Mouse (Mus musculus): ENCODE measurements around the gene Slc13a4.

Slc13a4 gene

DNA sequence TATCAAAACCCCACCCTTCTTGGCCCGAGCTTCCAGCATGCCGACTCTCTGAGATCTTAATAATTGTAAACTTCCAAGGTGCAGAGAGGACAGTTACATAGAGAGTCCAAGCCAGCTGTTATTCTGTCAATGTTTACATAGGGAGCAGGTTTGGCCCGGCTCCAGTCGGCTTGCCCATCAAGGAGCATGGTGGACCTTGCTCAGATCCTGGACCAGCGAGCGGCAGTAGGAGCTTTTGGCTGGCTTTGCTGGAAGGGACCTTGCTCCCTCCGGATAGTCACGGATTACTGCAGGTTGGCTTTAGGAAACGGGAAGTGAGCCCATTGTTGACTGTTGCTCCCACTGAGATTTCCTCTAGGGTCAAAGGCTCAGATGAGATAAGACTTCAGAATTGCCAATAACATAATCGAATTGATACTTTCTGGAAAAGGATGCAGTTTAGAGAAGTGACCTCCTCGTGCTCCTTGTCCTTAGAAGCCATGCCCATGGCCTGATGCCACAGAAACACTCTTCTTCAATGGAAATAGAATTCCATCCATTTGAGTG lies 4.5 kb downstream of the Slc13a4 start:
- DNase-seq (ENCODE audit: low read depth in 2 of 2, low spot score in 2 of 2), result no peak

DNA sequence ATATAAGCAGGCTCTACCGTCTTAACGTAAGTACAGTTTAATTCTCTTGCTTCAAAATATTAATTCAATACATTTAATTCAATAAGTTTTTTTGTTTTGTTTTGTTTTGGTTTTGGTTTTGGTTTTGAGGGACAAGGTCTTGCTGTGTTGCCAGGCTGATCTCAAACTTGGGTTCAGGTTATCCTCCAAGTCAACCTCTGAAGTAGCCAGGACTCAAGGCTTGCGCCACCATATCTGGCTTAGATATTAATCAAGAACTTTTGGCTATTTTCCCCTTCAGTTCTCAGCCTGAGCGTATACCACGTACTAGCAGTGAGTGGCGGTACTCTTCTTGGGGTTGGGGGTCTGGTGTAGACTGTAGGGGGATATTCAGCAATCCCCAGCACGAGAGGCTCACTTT lies 5.3 kb downstream of the Slc13a4 start:
- DNase-seq (ENCODE audit: low read depth in 2 of 2, low spot score in 2 of 2), result no peak

DNA sequence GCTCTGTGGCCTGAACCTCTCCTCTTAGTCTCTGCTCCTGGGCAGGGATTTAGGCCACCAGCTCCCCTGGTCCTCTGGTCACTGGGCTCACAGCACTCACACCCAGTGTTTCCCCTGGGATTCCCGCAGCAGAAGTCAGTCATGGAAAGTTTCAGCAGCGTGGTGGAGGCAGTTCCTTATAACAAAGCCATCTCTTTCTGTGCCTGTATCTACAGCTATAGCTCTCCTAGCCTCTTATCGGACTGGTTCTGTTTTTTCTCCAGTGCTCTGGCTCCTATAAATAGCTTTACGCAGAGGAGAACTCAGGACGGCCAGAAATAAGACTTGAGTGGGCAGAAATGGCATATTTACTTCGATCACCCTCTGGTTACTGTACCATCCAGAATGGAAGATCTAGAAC lies 9.6 kb downstream of the Slc13a4 start:
- DNase-seq (ENCODE audit: low read depth in 2 of 2, low spot score in 2 of 2), result no peak

- DNase-seq (ENCODE audit: low read depth in 2 of 2, low spot score in 2 of 2), result no peak
Observed at GRCm38 (mm10) chr6:35297516-35298227, 10.3 kb downstream of the Slc13a4 start.

DNA sequence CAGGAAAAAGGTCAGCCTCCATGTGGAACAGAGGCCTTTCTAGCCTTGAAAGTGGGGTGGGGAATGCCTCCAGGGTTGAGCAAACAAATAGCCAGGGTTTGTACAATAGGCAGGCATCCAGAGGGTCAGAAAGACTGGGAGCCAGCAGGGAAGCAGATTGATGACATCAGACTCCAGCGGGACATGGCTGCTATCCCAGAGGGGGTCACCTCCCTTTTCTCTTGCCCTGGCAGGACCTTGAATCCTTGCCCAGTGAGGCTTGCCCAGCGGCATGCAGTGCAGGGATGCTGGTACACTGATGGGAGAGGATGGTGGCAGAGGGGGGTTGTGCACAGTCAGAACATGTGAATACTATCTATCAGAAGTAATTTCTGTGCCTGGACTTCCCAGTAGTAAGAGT lies 10.9 kb downstream of the Slc13a4 start:
- DNase-seq (ENCODE audit: low read depth in 2 of 2, low spot score in 2 of 2), result no peak

GRCm38 (mm10) chr6:35294964-35295363 lies 13.0 kb downstream of the Slc13a4 start:
- DNase-seq (ENCODE audit: low read depth in 2 of 2, low spot score in 2 of 2), result no peak

DNA sequence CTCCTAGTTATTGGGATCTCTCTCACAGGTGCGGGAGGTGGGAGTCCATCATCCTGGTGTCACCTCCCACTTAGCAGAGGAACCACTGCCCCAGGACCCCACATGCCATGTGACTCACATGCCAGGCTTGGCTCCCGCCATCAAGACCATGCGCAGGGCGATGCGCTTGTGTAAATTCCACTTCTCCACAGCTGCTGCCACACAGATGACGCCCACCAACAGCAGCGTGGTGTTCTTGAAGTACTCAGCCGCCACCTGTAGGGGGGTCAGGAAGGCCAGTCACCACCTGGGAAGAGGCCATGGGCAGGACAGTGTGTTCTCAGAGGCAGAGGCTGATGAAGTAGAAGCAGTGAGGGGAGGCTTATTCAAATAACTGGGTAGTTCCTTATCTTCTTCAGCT lies 18.3 kb downstream of the Slc13a4 start:
- no peak for DNase-seq (ENCODE audit: low read depth in 2 of 2, low spot score in 2 of 2)

DNA sequence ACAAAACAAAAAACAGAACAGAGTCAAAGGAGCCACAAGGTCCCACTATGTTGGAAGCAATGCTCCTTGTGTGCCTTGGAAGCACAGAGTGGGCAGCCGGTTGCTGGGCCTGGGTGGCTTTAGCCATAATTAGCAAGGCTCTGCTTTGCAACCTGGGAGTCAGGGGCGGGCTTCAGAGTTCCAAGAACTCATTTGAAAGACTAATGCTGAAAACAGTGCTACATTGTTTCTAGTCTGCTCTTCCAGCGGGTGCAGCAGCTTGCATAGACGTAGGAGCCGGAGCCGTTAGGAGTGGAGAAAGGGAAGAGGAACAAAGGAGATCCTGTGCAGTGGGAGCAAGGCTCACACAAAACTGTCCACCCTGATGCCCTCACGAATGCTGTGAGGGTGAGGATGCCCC lies 19.0 kb downstream of the Slc13a4 start:
- no peak for DNase-seq (ENCODE audit: low read depth in 2 of 2, low spot score in 2 of 2)

DNA sequence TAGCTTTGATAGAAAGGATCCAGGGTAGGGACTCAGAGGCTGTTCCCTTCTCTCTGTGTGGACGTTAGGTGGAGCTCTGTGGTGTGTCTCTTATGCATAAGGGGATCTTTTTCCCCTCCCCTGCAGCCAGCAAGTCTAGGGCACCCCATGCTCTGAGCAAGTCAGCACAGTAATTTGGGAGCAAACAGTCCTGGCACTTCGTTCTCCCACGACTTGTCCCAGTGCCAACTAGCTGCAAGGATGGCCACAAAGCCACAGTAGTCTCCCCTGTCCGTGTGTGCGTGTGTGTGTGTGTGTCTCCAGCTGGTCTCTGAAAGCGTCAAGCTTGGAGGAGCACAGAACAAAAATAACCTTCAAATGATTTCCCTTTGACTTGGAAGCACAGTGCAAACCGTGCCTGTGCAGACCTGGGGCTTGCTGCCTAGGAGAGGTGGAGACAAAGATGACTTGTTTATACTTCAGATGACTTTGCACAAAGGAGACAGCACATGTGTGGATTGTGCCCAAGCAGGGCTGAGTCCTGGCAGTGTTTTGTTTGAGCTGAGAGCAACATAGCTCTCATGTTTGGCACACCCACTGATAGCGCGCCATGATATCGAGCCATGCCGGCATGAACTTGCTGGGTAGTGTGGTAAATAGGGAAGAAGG lies 19.7 kb downstream of the Slc13a4 start:
- DNase-seq (ENCODE audit: low read depth in 2 of 2, low spot score in 2 of 2), result no peak

DNA sequence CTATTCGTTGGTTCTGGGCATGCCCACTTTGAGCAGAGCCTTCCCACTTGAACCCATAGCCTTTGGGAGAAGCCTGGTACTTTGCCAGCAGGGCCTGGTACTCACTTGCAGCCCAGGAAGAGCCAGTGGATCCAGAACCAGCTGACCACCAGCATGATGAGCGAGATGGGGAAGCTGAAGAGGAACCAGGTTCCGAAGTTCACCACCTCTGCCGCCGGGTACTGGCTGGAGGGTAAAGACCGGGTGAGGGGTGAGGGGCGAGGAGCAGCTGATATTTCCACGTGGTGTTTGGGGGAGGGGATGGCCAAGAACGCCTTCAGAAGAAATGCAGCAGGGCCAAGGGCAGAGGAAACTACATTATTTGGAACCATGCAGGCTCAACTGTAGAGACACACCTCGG lies 28.6 kb downstream of the Slc13a4 start:
- no peak for DNase-seq (ENCODE audit: low read depth in 2 of 2, low spot score in 2 of 2)

- DNase-seq (ENCODE audit: low read depth in 2 of 2, low spot score in 2 of 2), result no peak
Observed at GRCm38 (mm10) chr6:35277903-35278587, 29.9 kb downstream of the Slc13a4 start.

- DNase-seq (ENCODE audit: low read depth in 2 of 2, low spot score in 2 of 2), result no peak
Observed at GRCm38 (mm10) chr6:35273391-35274082, 34.4 kb downstream of the Slc13a4 start.

DNA sequence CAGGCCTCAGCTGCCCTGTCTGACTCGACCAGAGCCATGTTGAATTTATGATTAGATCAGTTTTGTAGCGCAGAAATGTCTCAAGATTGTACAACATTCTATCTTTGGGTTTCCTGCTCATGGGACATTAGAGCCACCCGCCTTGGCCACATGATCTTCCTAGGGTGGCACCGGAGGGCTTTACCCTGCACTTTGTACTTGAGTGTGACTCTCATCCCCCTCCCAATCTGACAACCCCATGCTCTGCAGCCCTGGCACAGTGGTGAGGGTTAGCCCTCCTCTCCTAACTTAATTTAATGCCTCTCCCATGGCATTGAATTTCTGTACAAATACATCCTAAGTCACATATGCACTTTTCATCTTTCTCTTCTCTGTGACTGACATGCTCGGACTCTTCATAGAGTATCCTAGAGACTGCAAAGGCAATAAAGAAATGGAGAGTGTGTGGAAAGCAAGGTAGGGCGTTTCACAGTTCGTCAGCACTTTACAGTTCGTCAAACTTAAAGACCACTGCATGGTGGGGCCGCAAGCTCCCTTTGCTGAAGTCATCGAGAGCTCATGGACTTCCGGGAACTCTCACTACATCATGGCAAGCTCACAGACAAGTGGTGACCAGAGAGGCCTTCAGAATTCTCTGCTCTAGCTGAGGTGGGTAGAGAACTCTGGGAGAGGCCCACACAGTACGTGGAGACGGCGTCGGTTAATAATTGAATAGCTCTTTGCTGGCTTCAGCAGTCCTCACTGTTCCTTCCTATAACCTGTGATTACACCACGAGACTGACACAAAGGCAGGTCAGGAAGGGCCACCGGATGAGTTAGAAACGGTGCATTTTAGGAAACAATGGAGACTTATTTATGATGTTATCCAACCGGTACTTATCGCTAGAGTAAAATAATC lies 35.8 kb downstream of the Slc13a4 start:
- DNase-seq (ENCODE audit: low read depth in 2 of 2, low spot score in 2 of 2), result no peak

GRCm38 (mm10) chr6:35271094-35271855 lies 36.7 kb downstream of the Slc13a4 start:
- DNase-seq (ENCODE audit: low read depth in 2 of 2, low spot score in 2 of 2), result no peak

- no peak for DNase-seq (ENCODE audit: low read depth in 2 of 2, low spot score in 2 of 2)
Observed at GRCm38 (mm10) chr6:35269643-35270042, 38.3 kb downstream of the Slc13a4 start.

DNA sequence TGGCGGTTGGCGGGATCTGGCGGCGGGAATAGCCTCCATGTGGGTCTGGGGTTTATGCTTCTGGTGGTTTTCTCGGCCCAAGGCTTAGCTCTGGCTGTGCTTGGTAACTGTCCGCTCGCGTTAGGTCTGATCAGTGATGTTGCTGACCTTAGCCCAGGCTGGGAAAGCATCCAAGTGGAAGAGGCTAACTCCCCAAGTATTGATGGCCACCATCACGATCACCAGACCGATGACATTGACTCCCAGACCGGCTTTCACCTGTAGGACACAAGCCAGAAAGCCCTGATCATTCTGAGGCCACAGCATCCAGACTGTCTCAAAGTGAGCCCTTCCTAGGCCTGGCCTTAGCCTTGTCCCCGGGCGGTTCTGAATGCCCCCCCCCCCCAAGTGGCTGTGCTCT lies 39.2 kb downstream of the Slc13a4 start:
- no peak for DNase-seq (ENCODE audit: low read depth in 2 of 2, low spot score in 2 of 2)

GRCm38 (mm10) chr6:35265580-35266278 lies 42.2 kb downstream of the Slc13a4 start:
- DNase-seq (ENCODE audit: low read depth in 2 of 2, low spot score in 2 of 2), result no peak

- DNase-seq (ENCODE audit: low read depth in 2 of 2, low spot score in 2 of 2), result no peak
Observed at GRCm38 (mm10) chr6:35260531-35260930, 47.4 kb downstream of the Slc13a4 start.

GRCm38 (mm10) chr6:35259526-35259925 lies 48.4 kb downstream of the Slc13a4 start:
- no peak for DNase-seq (ENCODE audit: low read depth in 2 of 2, low spot score in 2 of 2)

All from CD8-positive naive resting alpha-beta T cell, adult 2 months (primary cell).